Mouse (Mus musculus) spleen, adult 18-20 months (tissue): ENCODE measurements around the gene Pld1.

Source experiments
- DNase-seq, 2 experiments: peaks; one replicate each; pipeline ENCODE4 v3.0.0; 2022; ENCODE audit warnings: mixed read lengths in 2 of 2

The Pld1 gene

DNA sequence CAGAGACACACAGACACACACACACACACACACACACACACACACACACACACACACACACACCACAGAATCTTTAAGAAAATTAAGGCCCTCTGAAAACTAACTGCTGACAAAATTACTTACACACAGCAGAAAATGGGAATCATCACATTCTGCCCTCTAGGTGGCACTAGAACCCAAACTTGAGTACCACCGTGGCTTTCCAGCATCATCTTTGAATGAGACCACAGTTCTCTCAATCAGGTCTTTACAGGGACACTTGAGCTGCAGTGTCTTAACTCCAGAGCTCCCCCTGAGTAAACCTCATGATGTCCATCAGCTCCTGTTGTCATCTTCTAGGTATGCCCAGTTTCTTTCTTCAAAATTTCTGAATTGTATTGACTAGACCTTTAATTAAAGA, 227.1 kb downstream of the Pld1 start:
- DNase-seq: peak in 1 of 2 experiments; percentile 36

DNA sequence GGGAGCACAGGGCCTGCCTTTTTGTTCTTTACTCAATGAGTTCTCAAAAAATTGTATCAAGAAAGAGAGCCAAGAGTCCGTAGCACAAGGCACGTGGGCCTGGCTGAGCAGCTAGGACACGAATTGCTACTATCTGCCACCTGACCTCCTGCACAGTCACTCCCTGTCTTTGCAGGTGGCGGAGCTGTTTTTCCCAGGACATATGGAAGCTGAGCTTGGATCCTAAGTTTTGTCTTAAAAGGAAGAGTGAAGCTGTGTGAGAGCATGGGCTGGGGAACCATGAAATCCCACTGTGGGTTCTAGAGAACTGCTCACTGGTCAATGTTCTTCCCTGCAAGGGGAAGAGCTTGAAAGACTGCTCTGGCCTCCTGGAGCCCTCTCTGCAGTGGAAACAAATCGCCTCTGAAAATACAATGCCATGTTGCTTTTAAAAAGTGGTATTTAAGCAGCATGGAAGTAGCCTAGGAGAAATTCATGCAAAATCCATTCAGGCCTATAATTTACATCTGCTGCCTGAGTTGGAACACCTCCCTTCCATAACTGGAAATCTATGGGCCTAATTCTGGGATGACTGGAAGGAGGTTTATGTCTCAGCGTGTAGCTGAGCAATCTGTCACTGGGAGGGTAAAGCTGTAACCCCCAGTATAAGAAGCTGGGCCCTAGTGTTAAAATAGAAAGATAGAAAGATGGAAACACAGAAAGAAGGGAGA, 229.5 kb downstream of the Pld1 start:
- DNase-seq: no peak

DNA sequence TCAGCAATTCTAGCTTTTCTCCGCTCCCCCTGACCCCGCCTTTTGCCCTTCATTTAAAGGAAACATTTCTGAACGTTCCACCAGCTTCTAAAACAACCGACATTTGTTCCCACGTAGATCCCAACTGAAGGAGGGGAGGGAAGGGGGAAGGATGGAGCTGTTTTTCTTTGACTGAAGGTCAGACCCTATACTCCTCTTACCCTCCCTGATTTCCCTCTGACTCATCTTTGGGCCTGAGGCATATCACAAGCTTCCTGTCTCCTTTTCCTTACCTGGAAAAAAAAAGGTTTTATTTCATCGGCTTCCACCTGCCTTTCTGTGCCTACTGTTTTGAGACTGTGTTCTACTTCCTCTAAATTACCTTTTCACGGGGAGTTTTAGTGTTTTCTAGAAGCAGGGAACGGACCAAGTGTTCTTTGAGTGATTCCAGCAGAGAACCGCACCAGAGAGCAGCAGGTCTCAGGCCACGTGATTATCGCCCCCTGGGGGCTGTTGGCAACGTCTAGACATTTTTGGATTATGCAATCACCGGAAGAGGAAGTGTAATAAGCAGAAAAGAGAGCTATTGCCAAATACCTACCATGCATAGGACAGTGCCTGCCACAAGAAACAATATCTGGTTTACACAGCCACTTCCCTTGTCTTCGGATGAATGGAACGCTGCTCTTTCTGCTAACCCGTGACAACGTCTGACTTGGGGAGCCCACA, 232.6 kb downstream of the Pld1 start:
- DNase-seq: peak in 1 of 2 experiments; percentile 38

DNA sequence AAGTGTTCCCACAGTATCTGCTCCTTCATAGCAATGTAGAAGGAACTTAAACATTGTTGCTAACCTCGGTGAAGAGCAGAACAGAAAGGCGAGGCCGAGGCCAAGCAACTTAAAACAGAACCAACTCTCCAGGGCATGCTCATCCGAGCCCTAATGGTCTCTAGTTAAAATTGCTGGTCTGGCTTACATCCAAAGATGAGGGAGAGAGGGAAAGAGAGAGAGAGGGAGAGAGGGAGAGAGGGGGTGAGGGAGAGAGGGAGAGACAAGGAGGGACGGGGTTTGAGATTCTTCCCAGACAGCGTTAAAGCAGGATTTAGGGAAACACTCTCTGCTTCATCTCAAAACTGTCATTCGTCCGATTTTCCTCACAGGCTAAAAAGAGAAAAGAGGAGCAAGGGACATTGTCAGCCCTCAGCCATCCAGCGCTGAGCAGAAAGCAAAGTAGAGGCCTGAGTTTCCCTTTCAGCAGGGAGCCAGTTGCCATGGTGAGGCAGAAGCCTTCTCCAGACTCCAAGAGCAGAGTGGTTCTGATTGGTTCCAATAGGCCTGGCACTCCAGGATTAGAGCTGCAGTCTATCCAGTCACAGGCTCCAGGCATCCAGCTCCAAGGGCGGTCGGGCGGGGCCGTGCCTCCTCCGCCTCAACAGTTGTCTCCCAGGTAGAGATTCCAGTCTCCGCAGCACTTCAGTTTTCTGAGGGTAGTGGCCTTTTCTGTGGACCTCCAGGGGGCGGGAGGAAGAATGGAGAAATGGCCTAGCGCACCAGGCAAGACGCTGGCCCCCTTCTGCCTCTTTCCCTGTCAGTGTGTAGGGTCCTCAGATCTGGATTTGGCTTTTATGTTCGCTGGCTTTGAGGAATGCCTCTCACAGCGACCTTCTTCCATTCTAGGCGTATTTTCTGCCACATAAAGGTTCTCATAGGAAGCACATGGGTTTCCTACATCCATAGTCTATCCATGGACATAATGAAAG, 237.8 kb downstream of the Pld1 start:
- DNase-seq: no peak

DNA sequence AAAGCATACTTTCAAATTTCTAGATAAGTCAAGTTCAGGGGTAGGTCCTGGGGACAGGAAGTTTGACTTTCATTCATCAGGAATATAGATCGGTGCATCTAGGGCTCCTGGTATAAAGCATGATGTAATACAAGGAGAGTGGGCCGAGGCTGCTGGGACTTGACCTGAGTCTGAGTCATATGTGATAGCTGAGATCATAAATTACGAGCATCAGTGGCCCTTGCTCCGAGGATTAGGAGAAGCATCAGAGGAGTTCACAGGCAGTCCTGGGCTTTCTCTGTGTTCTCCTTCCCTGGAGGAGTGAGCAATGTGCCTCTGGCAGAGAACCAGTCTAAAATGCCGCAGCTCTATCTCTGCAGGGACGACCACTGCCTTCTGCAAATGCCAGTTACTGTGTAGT, 239.8 kb downstream of the Pld1 start:
- no peak for DNase-seq
